Mouse (Mus musculus) olfactory bulb, adult 2 months (tissue): ENCODE measurements around the gene Galr3.

Experiments
- CTCF ChIP-seq: fragments of 200-500 bp; IDR thresholded peaks from 2 replicates; pipeline ENCODE4 v1.5.1; 2012; ENCODE audit warnings: low read depth, mild to moderate bottlenecking, low read length, moderate library complexity; ENCODE audit not compliant: insufficient read depth
- POLR2A ChIP-seq: fragments of 200-500 bp; IDR thresholded peaks from 2 replicates; pipeline ENCODE4 v1.6.1; 2012; ENCODE audit warnings: mild to moderate bottlenecking, low read depth, low read length, moderate library complexity; ENCODE audit not compliant: insufficient read depth

DNA sequence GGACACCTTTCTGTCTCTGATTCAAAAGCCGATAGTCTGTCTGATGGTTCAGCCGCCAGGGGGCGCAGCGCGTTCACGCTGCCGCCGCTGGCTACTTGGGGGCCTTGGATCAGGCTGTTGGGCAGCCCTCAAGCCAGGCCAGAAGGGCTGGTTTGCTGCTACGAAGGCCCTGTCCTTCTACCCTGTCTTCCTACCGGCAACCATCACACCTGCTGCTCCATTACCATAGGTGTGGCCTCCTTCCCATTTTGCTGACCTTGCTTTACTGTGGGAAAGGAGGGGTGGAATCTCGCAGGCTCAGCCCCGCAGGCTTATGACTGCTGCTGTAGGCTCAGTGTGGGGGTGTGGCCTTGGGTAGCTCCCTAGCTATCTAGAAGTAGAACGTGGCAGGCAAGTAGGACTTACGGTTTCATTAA lies 3.8 kb upstream of the Galr3 start:
- TF ChIP-seq POLR2A (no peak), CTCF (peak; percentile 98)
